Mouse (Mus musculus) CH12F3 (cell line): ENCODE measurements at regions not wholly inside any gene's neighbourhood (a gene's known extent, or its start where the extent isn't known, plus 50 kb on each side); places are given as distances from the start of the nearest gene placed in this dataset.

Experiments
- in situ Hi-C: fragments of 300-500 bp; cut with MboI; formaldehyde crosslinking; loops from 2 replicates; pipeline ENCODE4 v1.14.3; 2020; ENCODE audit warnings: low sequenced_read_pairs

GRCm38 (mm10) chr3:149819863-149820262 lies 829.5 kb upstream of the Adgrl2 start:
- in situ Hi-C loops, result no loop called here

- in situ Hi-C loops, result no loop called here
Measured at GRCm38 (mm10) chr3:149819081-149819480, 828.7 kb upstream of the Adgrl2 start.

- in situ Hi-C loops, result no loop called here
Measured at GRCm38 (mm10) chr3:149811036-149811435, 820.7 kb upstream of the Adgrl2 start.

GRCm38 (mm10) chr3:149805345-149805744 lies 815.0 kb upstream of the Adgrl2 start:
- in situ Hi-C loops, result no loop called here

GRCm38 (mm10) chr3:149796123-149796522 lies 805.8 kb upstream of the Adgrl2 start:
- in situ Hi-C loops, result no loop called here

GRCm38 (mm10) chr3:149791593-149791992 lies 801.2 kb upstream of the Adgrl2 start:
- in situ Hi-C loops, result no loop called here

GRCm38 (mm10) chr3:149786096-149786495 lies 795.7 kb upstream of the Adgrl2 start:
- in situ Hi-C loops, result no loop called here

GRCm38 (mm10) chr3:149783903-149784608 lies 793.7 kb upstream of the Adgrl2 start:
- in situ Hi-C loops, result no loop called here

GRCm38 (mm10) chr3:149767847-149768421 lies 777.6 kb upstream of the Adgrl2 start:
- in situ Hi-C loops, result no loop called here

- in situ Hi-C loops, result no loop called here
Measured at GRCm38 (mm10) chr3:149761245-149761644, 770.9 kb upstream of the Adgrl2 start.

GRCm38 (mm10) chr3:149757910-149758592 lies 767.7 kb upstream of the Adgrl2 start:
- in situ Hi-C loops, result no loop called here

GRCm38 (mm10) chr3:149736069-149736468 lies 745.7 kb upstream of the Adgrl2 start:
- in situ Hi-C loops, result no loop called here

- in situ Hi-C loops, result no loop called here
Measured at GRCm38 (mm10) chr3:149726212-149726611, 735.9 kb upstream of the Adgrl2 start.

GRCm38 (mm10) chr3:149724879-149725278 lies 734.5 kb upstream of the Adgrl2 start:
- in situ Hi-C loops, result no loop called here

GRCm38 (mm10) chr3:149721832-149722231 lies 731.5 kb upstream of the Adgrl2 start:
- in situ Hi-C loops, result no loop called here

GRCm38 (mm10) chr3:149720306-149720705 lies 730.0 kb upstream of the Adgrl2 start:
- in situ Hi-C loops, result no loop called here

- in situ Hi-C loops, result no loop called here
Measured at GRCm38 (mm10) chr3:149705724-149706123, 715.4 kb upstream of the Adgrl2 start.

- in situ Hi-C loops, result no loop called here
Measured at GRCm38 (mm10) chr3:149705322-149705721, 715.0 kb upstream of the Adgrl2 start.

GRCm38 (mm10) chr3:149704478-149704877 lies 714.1 kb upstream of the Adgrl2 start:
- in situ Hi-C loops, result no loop called here

GRCm38 (mm10) chr3:149683561-149683960 lies 693.2 kb upstream of the Adgrl2 start:
- in situ Hi-C loops, result no loop called here

GRCm38 (mm10) chr3:149682246-149682645 lies 691.9 kb upstream of the Adgrl2 start:
- in situ Hi-C loops, result no loop called here

- in situ Hi-C loops, result no loop called here
Measured at GRCm38 (mm10) chr3:149673926-149674325, 683.6 kb upstream of the Adgrl2 start.
